Mouse (Mus musculus) stomach, embryonic 14.5 days (tissue): Measurements from ENCODE around the gene Mmp20. TPM values are rescaled to one million over a fixed set of nuclear protein-coding genes. Genes with fewer than 3 reads are reported as not detected.

Experiments used
- ATAC-seq: fragments of 200-750 bp; cut with Nextera tagmentation; 2 replicates; pipeline ENCODE4 v1.8.0; 2017; ENCODE audit warnings: low read depth, moderate TSS enrichment; ENCODE audit not compliant: insufficient number of reproducible peaks, insufficient read depth, low FRiP score
- H3K27ac ChIP-seq: fragments of 300-500 bp; sonication (generic); 2 replicates; pipeline ENCODE4 v1.5.1; 2014; ENCODE audit warnings: mild to moderate bottlenecking, low read length, moderate library complexity, mixed read lengths
- H3K27me3 ChIP-seq: fragments of 300-500 bp; sonication (generic); 2 replicates; pipeline ENCODE4 v1.6.1; 2014; ENCODE audit warnings: low read length, control low read depth, mixed read lengths; ENCODE audit not compliant: control insufficient read depth, insufficient read depth
- H3K36me3 ChIP-seq: fragments of 300-500 bp; sonication (generic); 2 replicates; pipeline ENCODE4 v1.6.1; 2014; ENCODE audit warnings: mild to moderate bottlenecking, control low read depth, low read length, moderate library complexity, mixed read lengths; ENCODE audit not compliant: control insufficient read depth, insufficient read depth
- H3K4me1 ChIP-seq: fragments of 300-500 bp; sonication (generic); 2 replicates; pipeline ENCODE4 v1.6.1; 2014; ENCODE audit warnings: low read length, control low read depth, mixed read lengths; ENCODE audit not compliant: control insufficient read depth, insufficient read depth
- H3K4me2 ChIP-seq: fragments of 300-500 bp; sonication (generic); replicated peaks from 2 replicates; pipeline ENCODE4 v1.6.1; 2014; ENCODE audit warnings: low read depth, low read length, control low read depth
- H3K4me3 ChIP-seq: fragments of 300-500 bp; sonication (generic); 2 replicates; pipeline ENCODE4 v1.5.1; 2014; ENCODE audit warnings: low read depth, low read length, control low read depth
- H3K9ac ChIP-seq: fragments of 300-500 bp; sonication (generic); replicated peaks from 2 replicates; pipeline ENCODE4 v1.6.1; 2014; ENCODE audit warnings: low read depth, mild to moderate bottlenecking, control low read depth, low read length, moderate library complexity, mixed read lengths
- H3K9me3 ChIP-seq: fragments of 300-500 bp; sonication (generic); 2 replicates; pipeline ENCODE4 v1.6.1; 2016; ENCODE audit warnings: low read depth, low read length, control low read depth; ENCODE audit not compliant: control insufficient read depth
- WGBS: fragments of 180-500 bp; shearing (Covaris S2); extraction: QIAGEN DNeasy Blood & Tissue Kit; methylation state at CpG from one replicate; pipeline ENCODE4 v1.1.7; 2014; 5-methylcytosine and 5-hydroxymethylcytosine counted together
- polyA plus RNA-seq: library from polyadenylated mRNA; unstranded; fragments of >200 nt; fragmentation: Nextera tagmentation; extraction: Ambion mirVana; gene quantifications from 2 replicates; pipeline ENCODE4 v1.2.1, GENCODE M21; 2014

Gene Mmp20
- polyA plus RNA-seq, 1 experiment from 2014 or later: 0.12 TPM

- no peaks in the 10 kb centered on the region for H3K4me1 ChIP-seq
Measured at GRCm38 (mm10) chr9:7633936-7634335, 5.9 kb downstream of the Mmp20 start.

DNA sequence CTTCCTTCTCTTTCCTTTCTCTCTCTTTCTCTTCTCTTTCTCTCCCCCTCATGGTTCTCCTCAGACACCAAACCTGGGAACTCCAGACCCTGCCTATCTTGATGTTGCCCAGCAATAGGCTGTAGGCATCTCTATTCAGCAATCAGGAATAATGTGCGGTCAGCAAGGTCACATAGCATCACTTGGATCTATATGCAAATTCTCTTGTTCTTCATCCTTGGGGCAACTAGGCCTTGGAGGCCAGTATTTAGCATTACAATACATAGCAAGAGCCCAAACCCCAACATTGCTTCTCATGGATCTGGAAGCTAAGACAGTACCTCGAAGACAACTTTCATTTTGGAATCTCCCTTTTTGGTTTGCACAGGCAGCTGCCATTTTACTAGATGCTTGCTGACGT is 19.9 kb downstream of the Mmp20 start:
- Histone ChIP-seq H3K27ac (no peak overlapping the region), H3K4me1 (no peaks in the 10 kb centered on the region)
- 95% methylated on average over 3 of the region's 3 CpGs for WGBS

More at GRCm38 (mm10) chr9:7633936-7634335, 5.9 kb downstream of the Mmp20 start:
- ATAC-seq: no peak
- no peak overlapping the region for H3K4me2 ChIP-seq
- no peak overlapping the region for H3K9ac ChIP-seq
- H3K27me3 ChIP-seq: no peaks in the 10 kb centered on the region
- H3K9me3 ChIP-seq: no peaks in the 10 kb centered on the region
- H3K27ac ChIP-seq: no peak overlapping the region
- WGBS: 28% methylated on average over 5 of the region's 5 CpGs
- H3K36me3 ChIP-seq: no peaks in the 10 kb centered on the region
- H3K4me3 ChIP-seq: no peak overlapping the region

DNA sequence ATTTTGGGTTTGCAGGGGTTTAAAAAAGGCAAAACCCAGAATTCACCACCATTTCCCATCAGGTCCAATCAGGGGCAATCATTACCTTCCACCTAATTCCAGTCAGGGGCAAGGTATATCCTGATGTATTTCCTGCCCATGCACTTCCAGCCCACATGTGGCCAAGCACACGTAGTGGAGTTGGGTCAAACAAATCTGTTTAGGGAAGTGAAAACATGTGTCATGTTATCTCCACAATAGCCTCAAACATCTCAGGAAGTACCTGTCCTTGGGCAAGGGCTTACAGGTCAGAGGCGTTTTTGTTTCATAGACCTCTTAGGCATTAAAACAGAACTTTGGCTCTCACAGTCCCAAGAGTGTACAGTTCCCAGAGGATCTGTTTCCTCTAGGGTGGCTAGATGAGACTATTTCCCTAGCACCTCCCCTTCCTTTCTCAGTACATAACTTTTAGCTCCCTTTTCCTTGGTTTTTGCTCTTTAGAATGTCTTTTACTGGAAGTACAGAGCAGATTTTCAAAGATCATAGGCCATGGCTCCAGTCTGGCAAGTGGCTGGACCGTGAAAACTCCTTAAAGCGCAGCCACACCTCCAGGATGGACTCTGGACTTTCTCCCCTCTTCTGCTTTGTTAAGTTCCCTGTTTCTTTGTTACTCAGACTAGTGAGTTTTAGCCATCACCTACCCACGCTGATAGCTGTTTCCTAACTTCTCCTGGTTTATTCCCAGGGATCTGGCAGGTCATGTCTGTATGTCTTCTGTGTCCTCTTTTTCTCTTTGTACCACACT is 22.6 kb downstream of the Mmp20 start:
- no peak for ATAC-seq
- no peaks in the 10 kb centered on the region for H3K9me3 ChIP-seq
- WGBS: 71% methylated on average over 5 of the region's 5 CpGs

More for the DNA sequence above, 19.9 kb downstream of the Mmp20 start:
- Histone ChIP-seq H3K9me3 (no peaks in the 10 kb centered on the region), H3K27me3 (no peaks in the 10 kb centered on the region), H3K4me3 (no peak overlapping the region), H3K9ac (no peak overlapping the region), H3K4me2 (no peak overlapping the region), H3K36me3 (no peaks in the 10 kb centered on the region)
- ATAC-seq: no peak

GRCm38 (mm10) chr9:7652351-7653085 is 24.5 kb downstream of the Mmp20 start:
- H3K27ac ChIP-seq: no peak overlapping the region
- ATAC-seq: no peak
- no peak overlapping the region for H3K9ac ChIP-seq
- no peaks in the 10 kb centered on the region for H3K9me3 ChIP-seq
- H3K36me3 ChIP-seq: no peaks in the 10 kb centered on the region
- H3K27me3 ChIP-seq: no peaks in the 10 kb centered on the region
- H3K4me1 ChIP-seq: no peaks in the 10 kb centered on the region
- 65% methylated on average over 5 of the region's 5 CpGs for WGBS
- H3K4me3 ChIP-seq: no peak overlapping the region
- H3K4me2 ChIP-seq: no peak overlapping the region

More for the DNA sequence above, 22.6 kb downstream of the Mmp20 start:
- H3K27me3 ChIP-seq: no peaks in the 10 kb centered on the region
- no peak overlapping the region for H3K27ac ChIP-seq
- no peak overlapping the region for H3K9ac ChIP-seq
- H3K36me3 ChIP-seq: no peaks in the 10 kb centered on the region
- no peaks in the 10 kb centered on the region for H3K4me1 ChIP-seq
- no peak overlapping the region for H3K4me2 ChIP-seq
- H3K4me3 ChIP-seq: no peak overlapping the region

GRCm38 (mm10) chr9:7657946-7658345 is 29.9 kb downstream of the Mmp20 start:
- no peaks in the 10 kb centered on the region for H3K4me1 ChIP-seq
- no peak for ATAC-seq
- H3K9me3 ChIP-seq: no peaks in the 10 kb centered on the region
- H3K4me3 ChIP-seq: no peak overlapping the region
- no peak overlapping the region for H3K4me2 ChIP-seq
- no peak overlapping the region for H3K9ac ChIP-seq
- no peak overlapping the region for H3K27ac ChIP-seq
- H3K27me3 ChIP-seq: no peaks in the 10 kb centered on the region
- WGBS: 77% methylated on average over 4 of the region's 4 CpGs
- H3K36me3 ChIP-seq: no peaks in the 10 kb centered on the region

DNA sequence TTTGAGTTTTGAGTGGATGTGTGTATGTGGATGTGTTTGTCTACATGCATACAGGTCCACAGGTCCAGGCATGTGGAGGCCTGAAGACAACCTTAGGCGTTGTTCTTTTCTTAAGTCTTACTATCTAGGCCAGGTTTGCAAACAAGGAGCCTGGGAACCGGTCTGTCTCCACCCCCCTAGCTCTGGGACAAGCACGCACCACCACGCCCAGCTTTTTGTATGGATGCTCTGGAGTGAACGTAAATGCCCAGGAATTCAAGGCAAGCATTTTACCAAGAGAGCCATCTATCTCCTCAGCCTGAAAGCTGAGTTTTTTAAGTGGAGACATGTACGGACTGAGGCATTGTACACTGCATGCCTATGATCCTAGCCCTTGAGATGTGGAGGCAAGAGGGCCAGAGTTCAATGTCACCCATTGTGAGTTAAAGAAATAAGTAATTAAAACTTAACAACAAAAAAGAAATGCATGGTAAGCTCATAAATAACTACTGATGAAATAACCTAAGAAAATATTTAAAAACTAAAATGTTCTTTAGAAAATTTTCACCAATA is 31.5 kb downstream of the Mmp20 start:
- no peak overlapping the region for H3K4me2 ChIP-seq
- H3K4me1 ChIP-seq: no peaks in the 10 kb centered on the region
- no peak overlapping the region for H3K9ac ChIP-seq
- no peaks in the 10 kb centered on the region for H3K27me3 ChIP-seq
- H3K4me3 ChIP-seq: no peak overlapping the region
- no peaks in the 10 kb centered on the region for H3K9me3 ChIP-seq
- H3K27ac ChIP-seq: no peak overlapping the region
- no peak for ATAC-seq
- 62% methylated on average over 6 of the region's 6 CpGs for WGBS
- no peaks in the 10 kb centered on the region for H3K36me3 ChIP-seq

- H3K9me3 ChIP-seq: no peaks in the 10 kb centered on the region
- no peak overlapping the region for H3K4me3 ChIP-seq
- no peaks in the 10 kb centered on the region for H3K27me3 ChIP-seq
- no peak for ATAC-seq
- 86% methylated on average over 1 of the region's 1 CpGs for whole genome bisulfite sequencing
- H3K36me3 ChIP-seq: no peaks in the 10 kb centered on the region
- H3K27ac ChIP-seq: no peak overlapping the region
- no peaks in the 10 kb centered on the region for H3K4me1 ChIP-seq
- no peak overlapping the region for H3K9ac ChIP-seq
- H3K4me2 ChIP-seq: no peak overlapping the region
Measured at GRCm38 (mm10) chr9:7661371-7661770, 33.3 kb downstream of the Mmp20 start.

DNA sequence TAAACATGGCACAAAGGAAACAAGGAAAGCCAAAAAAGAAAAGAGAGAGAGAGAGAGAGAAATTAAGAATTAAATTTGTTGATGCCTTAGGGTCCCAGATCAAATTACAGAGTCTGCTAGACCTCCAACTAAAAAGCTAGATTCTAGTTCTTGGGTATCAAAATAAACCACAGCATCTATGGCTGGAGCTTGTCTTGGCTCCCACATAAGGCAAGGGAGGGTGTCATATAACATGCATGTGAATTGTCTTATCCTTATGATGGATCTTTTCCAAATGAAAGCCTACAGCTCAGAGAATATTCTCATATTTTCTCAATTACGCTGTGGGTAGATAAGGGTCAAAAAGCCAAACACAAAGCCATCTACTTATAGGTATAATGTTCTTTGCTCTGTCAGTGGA is 41.6 kb downstream of the Mmp20 start:
- Histone ChIP-seq H3K27ac (no peak overlapping the region), H3K9me3 (no peaks in the 10 kb centered on the region), H3K4me1 (no peaks in the 10 kb centered on the region), H3K4me2 (no peak overlapping the region), H3K4me3 (no peak overlapping the region), H3K36me3 (no peaks in the 10 kb centered on the region), H3K9ac (no peak overlapping the region), H3K27me3 (no peaks in the 10 kb centered on the region)
- WGBS: 83% methylated on average over 1 of the region's 1 CpGs
- no peak for ATAC-seq
